20 mouse cellular contexts compared by ENCODE assay signal in the genomic region with DNA sequence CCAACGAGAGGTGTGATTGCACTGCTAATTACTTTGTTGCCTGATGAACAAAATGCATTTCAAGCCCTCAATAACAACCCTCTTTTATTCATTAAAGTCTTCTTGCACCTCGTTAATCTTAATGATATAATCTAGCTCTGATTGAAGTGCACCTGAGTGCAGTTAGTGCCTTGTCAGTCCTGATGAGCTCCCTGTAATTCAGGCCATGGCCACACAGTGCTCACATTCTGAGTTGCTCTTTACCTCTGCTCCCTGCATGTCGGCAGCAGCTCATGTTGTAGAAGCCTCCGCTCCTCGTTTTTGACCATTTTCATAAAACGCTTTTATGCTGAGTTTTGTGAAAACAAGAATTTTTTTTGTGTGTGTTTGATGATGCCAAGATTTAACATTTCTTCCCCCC. TPM values are rescaled to one million over a fixed set of nuclear protein-coding genes. Genes with fewer than 3 reads are reported as not detected.
"Had no signal": no experiment of that assay in that cellular context is flagged by ENCODE, and none has a peak within 500 bp of the region (broad histone marks: within the 10 kb centered on the region; RNA-seq: fewer than 3 reads in every experiment).

No protein-coding gene starts in this region.

- H3K36me3 ChIP-seq: midbrain, embryonic 12.5 days had no signal

- H3K4me3 ChIP-seq: midbrain, embryonic 12.5 days; myocyte had no signal

- H3K4me2 ChIP-seq: midbrain, embryonic 12.5 days had no signal

- H3K27me3 ChIP-seq: midbrain, embryonic 12.5 days had no signal

- H3K4me1 ChIP-seq: midbrain, embryonic 12.5 days had no signal

- H3K9ac ChIP-seq: liver, embryonic 14.5 days; midbrain, embryonic 12.5 days had no signal

- H3K27ac ChIP-seq: kidney, postnatal 0 days; liver, embryonic 14.5 days; midbrain, embryonic 12.5 days; stomach, postnatal 0 days had no signal

- H3K9me3 ChIP-seq: midbrain, embryonic 12.5 days had no signal

- DNase-seq: kidney, adult 11 months; kidney, adult 9 months; kidney, postnatal 36 days; lung, adult 18-20 months; right cerebral cortex, adult 18-20 months; right cerebral cortex, postnatal 25 days; thymus, adult 18-20 months; thymus, postnatal 14 days had no signal

RNA-seq across cellular contexts. Expression of a gene that starts 53.0 kb away (rescaled TPM):
- total RNA-seq: left cerebral cortex, adult 18-20 months; left cerebral cortex, postnatal 10 days; megakaryocyte-erythroid progenitor cell, adult 5-6 weeks had no signal
- polyA plus RNA-seq: limb, embryonic 11.5 days; liver, adult 2 months; liver, embryonic 14.5 days; midbrain, embryonic 12.5 days; neural tube, embryonic 11.5 days; small intestine, adult 2 months had no signal
